Mouse (Mus musculus) small intestine, adult 2 months (tissue): ENCODE measurements at regions not wholly inside any gene's neighbourhood (a gene's known extent, or its start where the extent isn't known, plus 50 kb on each side); places are given as distances from the start of the nearest gene placed in this dataset.

ENCODE experiments used
- H3K27ac ChIP-seq: fragments of 200-500 bp; 2 replicates; pipeline ENCODE4 v1.5.1; 2012; ENCODE audit warnings: low read depth, low read length, control low read depth, inconsistent platforms; ENCODE audit not compliant: insufficient read depth
- H3K27me3 ChIP-seq: fragments of 200-500 bp; 2 replicates; pipeline ENCODE4 v1.6.1; 2012; ENCODE audit warnings: mild to moderate bottlenecking, moderate library complexity, low read length, inconsistent platforms; ENCODE audit not compliant: control insufficient read depth, insufficient read depth
- H3K36me3 ChIP-seq: fragments of 200-500 bp; 2 replicates; pipeline ENCODE4 v1.6.1; 2012; ENCODE audit warnings: mild to moderate bottlenecking, low read length, control low read depth, inconsistent platforms; ENCODE audit not compliant: control insufficient read depth, insufficient read depth
- H3K4me1 ChIP-seq: fragments of 200-500 bp; 2 replicates; pipeline ENCODE4 v1.6.1; 2012; ENCODE audit warnings: low read length, inconsistent platforms, mixed read lengths; ENCODE audit not compliant: control insufficient read depth, insufficient read depth, insufficient read length
- H3K4me3 ChIP-seq: fragments of 200-500 bp; 2 replicates; pipeline ENCODE4 v1.5.1; 2012; ENCODE audit warnings: low read depth, mild to moderate bottlenecking, control low read depth, inconsistent platforms, low read length, moderate library complexity
- CTCF ChIP-seq: fragments of 200-500 bp; IDR thresholded peaks from 2 replicates; pipeline ENCODE4 v1.5.1; 2012; ENCODE audit warnings: low read depth, mild to moderate bottlenecking, control low read depth, inconsistent platforms, low read length, moderate library complexity, mixed read lengths; ENCODE audit not compliant: insufficient replicate concordance, insufficient read length; ENCODE audit errors: extremely low read depth
- POLR2A ChIP-seq: fragments of 200-500 bp; IDR thresholded peaks from 2 replicates; pipeline ENCODE4 v1.6.1; 2012; ENCODE audit warnings: low read depth, mild to moderate bottlenecking, control low read depth, inconsistent platforms, low read length, moderate library complexity
- WGBS: fragments of 180-500 bp; shearing (Covaris S2); methylation state at CpG from one replicate; pipeline ENCODE4 v1.1.7; 2018; 5-methylcytosine and 5-hydroxymethylcytosine counted together

- Histone ChIP-seq H3K27me3 (no peaks in the 10 kb centered on the region), H3K4me1 (no peaks in the 10 kb centered on the region), H3K27ac (no peak overlapping the region), H3K36me3 (no peaks in the 10 kb centered on the region), H3K4me3 (no peak overlapping the region)
- no peak for TF ChIP-seq CTCF
- no peak for TF ChIP-seq POLR2A
Measured at GRCm38 (mm10) chr4:82199118-82199517, 506.4 kb downstream of the Nfib start.

- no peaks in the 10 kb centered on the region for H3K27me3 ChIP-seq
- H3K4me3 ChIP-seq = no peak overlapping the region
- no peaks in the 10 kb centered on the region for H3K36me3 ChIP-seq
- no peaks in the 10 kb centered on the region for H3K4me1 ChIP-seq
- no peak for TF ChIP-seq CTCF
- TF ChIP-seq POLR2A = no peak
- H3K27ac ChIP-seq = no peak overlapping the region
- 82% methylated on average over 6 of the region's 6 CpGs for WGBS
Measured at GRCm38 (mm10) chr4:82197611-82198010, 507.9 kb downstream of the Nfib start.

- Histone ChIP-seq H3K4me3 (no peak overlapping the region), H3K4me1 (no peaks in the 10 kb centered on the region), H3K27me3 (no peaks in the 10 kb centered on the region), H3K27ac (no peak overlapping the region), H3K36me3 (no peaks in the 10 kb centered on the region)
- no peak for TF ChIP-seq POLR2A
- TF ChIP-seq CTCF = no peak
- 72% methylated on average over 6 of the region's 6 CpGs for WGBS
Measured at GRCm38 (mm10) chr4:82196024-82196647, 509.4 kb downstream of the Nfib start.

GRCm38 (mm10) chr4:82193905-82194304 lies 511.6 kb downstream of the Nfib start:
- WGBS = 89% methylated on average over 5 of the region's 5 CpGs
- H3K27ac ChIP-seq = no peak overlapping the region
- TF ChIP-seq CTCF = no peak
- no peak for TF ChIP-seq POLR2A
- no peaks in the 10 kb centered on the region for H3K4me1 ChIP-seq
- no peaks in the 10 kb centered on the region for H3K36me3 ChIP-seq
- no peaks in the 10 kb centered on the region for H3K27me3 ChIP-seq
- H3K4me3 ChIP-seq = no peak overlapping the region

GRCm38 (mm10) chr4:82186892-82187291 lies 518.7 kb downstream of the Nfib start:
- Histone ChIP-seq H3K27me3 (no peaks in the 10 kb centered on the region), H3K27ac (no peak overlapping the region), H3K4me3 (no peak overlapping the region), H3K4me1 (no peaks in the 10 kb centered on the region), H3K36me3 (no peaks in the 10 kb centered on the region)
- whole genome bisulfite sequencing = 96% methylated on average over 3 of the region's 3 CpGs
- no peak for TF ChIP-seq POLR2A
- TF ChIP-seq CTCF = no peak

GRCm38 (mm10) chr4:82183974-82184373 lies 521.6 kb downstream of the Nfib start:
- TF ChIP-seq POLR2A (no peak), CTCF (no peak)
- H3K27me3 ChIP-seq = no peaks in the 10 kb centered on the region
- no peak overlapping the region for H3K27ac ChIP-seq
- no peak overlapping the region for H3K4me3 ChIP-seq
- H3K4me1 ChIP-seq = no peaks in the 10 kb centered on the region
- 72% methylated on average over 1 of the region's 1 CpGs for WGBS
- no peaks in the 10 kb centered on the region for H3K36me3 ChIP-seq

GRCm38 (mm10) chr4:82178112-82178511 lies 527.4 kb downstream of the Nfib start:
- Histone ChIP-seq H3K4me3 (no peak overlapping the region), H3K36me3 (no peaks in the 10 kb centered on the region), H3K27ac (no peak overlapping the region), H3K27me3 (no peaks in the 10 kb centered on the region), H3K4me1 (no peaks in the 10 kb centered on the region)
- TF ChIP-seq POLR2A (no peak), CTCF (no peak)
- WGBS = 76% methylated on average over 5 of the region's 5 CpGs

- WGBS = 96% methylated on average over 8 of the region's 8 CpGs
- H3K4me1 ChIP-seq = no peaks in the 10 kb centered on the region
- TF ChIP-seq CTCF = no peak
- TF ChIP-seq POLR2A = no peak
- H3K36me3 ChIP-seq = no peaks in the 10 kb centered on the region
- H3K4me3 ChIP-seq = no peak overlapping the region
- no peaks in the 10 kb centered on the region for H3K27me3 ChIP-seq
- no peak overlapping the region for H3K27ac ChIP-seq
Measured at GRCm38 (mm10) chr4:82176723-82177122, 528.8 kb downstream of the Nfib start.
